Mouse (Mus musculus) adrenal gland, adult (tissue): Measurements from ENCODE around the gene Tmem63b.

Experiments used
- DNase-seq, 2 experiments: peaks; one replicate each; pipeline ENCODE4 v3.0.0; 2022 to 2023; ENCODE audit warnings: low spot score in 1 of 2; ENCODE audit not compliant: inconsistent age in 2 of 2

Tmem63b gene

GRCm38 (mm10) chr17:45680391-45680980, 6.2 kb downstream of the Tmem63b start:
- DNase-seq: peak; percentile 49 to 74

- DNase-seq: peak; percentile 53 to 84
These were observed 8.6 kb downstream of the Tmem63b start for GRCm38 (mm10) chr17:45678106-45678505.

DNA sequence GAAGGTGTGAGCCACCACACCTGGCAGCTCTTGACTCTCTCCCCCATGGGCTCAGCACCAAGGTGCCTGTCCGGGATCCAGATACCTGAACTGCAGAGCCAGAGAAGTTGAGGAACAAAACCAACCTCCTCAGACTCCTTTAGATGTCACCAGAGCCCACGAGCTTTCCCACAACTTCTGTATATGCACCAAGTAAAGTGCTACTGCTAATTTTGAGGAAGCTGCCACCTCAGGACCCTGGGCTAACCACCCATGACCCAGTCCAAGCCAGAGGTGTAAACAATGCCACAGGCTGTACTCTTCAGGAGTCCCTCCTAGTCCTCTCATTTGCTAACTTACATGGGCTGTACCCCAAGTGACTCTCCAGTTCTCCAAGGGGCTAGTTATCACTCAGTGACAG, 14.1 kb downstream of the Tmem63b start:
- DNase-seq: no peak

- no peak for DNase-seq
These were observed 14.9 kb downstream of the Tmem63b start for GRCm38 (mm10) chr17:45671821-45672220.

DNA sequence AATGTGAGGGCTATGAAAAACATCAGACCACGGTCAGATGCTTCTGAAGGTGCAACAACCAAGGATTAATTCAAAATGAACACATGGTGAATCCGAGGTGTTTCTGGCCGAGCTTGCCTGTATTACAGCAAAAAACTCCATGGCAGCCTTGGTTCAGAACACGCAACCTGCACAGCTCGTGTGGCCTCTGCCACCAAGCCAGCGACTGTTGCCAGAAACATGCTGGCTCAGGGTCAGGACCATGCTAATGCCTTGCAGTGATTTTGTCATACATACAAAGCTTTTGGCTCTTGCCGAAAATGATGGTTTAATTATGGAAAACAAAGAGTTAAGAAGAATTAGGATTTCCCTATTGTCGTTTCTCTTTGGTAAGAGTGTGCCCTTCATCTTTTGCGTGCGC, 18.7 kb downstream of the Tmem63b start:
- no peak for DNase-seq

GRCm38 (mm10) chr17:45667481-45667880, 19.2 kb downstream of the Tmem63b start:
- no peak for DNase-seq

DNA sequence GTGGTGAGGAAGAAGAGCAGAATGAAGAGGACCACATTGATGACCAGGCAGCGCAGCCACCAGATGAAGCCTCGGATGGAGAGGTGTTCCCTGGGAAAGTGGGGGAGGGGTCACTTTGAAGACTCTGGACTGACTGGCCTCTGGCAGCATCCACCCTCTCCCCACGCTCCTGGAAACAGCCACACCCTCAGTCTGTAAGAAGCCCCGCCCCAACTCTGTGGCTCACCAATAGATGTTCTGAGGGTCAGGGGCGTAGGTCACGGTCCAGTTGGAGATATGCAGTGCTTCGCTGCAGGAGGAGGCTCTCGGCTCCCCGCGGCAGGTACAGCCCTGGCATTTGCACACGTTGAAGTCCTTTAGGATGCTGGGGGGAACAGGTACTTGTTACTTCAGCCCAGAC, 20.6 kb downstream of the Tmem63b start:
- DNase-seq: no peak

DNA sequence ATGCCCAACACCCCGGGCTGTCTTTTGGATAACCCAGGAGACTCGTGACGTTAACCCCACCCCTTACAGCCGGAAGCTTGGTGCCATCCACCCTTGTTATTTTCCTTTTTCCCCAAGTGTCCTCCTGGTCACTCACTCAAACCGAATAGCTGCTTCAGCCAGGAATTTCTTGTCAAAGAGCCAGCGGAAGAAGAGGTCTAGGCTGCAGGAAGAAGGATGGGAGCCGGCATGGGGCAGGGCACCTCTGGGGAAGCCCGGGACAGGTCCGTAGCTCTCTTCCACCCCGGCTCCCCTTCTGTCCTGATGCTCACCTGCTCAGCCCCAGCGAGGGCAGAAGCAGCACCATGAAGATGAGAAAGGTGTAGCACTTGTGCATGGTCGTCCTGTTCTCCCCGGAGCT, 22.1 kb downstream of the Tmem63b start:
- peak in 1 of 2 experiments; percentile 27 for DNase-seq

DNA sequence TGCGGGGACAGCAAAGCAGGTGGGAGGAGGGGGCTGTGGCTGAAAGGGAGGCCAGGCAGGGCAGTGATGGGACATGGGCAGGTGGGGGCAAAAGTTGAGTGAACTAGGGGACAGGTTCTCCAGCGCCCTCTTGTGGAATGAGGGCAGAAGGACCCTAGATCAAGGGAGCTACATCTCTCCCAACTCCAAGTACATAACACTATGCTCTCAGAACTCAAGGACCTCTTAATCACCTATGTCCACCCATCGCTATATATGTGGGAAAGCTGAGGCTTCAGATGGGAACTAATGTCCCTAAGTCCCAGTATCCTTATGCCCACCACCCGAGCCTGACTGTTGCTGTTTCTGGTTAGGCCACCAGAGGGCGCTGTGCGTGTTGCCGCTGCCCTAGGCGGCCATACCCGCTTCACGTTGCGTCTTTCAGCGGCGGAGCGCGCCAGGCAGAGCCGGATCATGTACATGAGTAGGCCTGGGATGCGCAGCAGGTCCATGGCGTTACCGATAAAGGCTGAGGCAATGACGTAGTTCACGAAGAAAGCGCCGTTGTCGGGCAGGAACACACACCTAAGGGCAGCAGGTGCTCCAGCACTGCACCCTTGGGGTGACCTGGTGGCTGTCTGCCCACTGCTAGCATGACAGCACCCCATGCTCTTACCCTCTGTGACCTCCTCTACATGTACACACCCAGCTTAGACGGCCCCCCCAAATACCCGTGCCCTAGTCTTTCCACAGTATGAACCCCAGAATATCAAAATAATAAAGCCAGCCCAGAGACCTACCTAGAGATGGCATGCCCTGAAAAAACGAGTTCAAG, 23.4 kb downstream of the Tmem63b start:
- DNase-seq: peak; percentile 79 to 92

DNA sequence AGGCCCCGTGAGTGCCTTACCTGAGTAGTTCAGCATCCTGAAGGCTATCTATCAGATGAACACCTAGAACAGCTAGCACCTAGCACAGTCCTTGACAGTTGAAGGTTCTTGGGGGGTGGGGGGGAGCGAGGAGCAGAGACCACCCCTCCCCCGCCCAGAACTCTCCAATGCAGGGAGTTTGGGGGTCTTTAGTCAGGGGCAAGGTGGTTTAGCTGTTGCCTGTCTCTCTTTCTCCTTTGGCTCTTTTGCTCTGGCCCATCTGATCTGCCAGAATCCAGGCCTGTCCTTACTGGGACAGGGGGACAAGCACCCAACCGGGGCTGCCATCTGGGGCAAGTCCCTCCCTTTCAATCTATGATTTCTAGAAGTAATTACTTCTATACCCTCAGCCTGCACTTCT, 27.5 kb downstream of the Tmem63b start, which contains the start of gene Capn11:
Gene Capn11, minus strand, starts transcription at position 101 of the 400 bp plus-strand sequence.
- no peak for DNase-seq

DNA sequence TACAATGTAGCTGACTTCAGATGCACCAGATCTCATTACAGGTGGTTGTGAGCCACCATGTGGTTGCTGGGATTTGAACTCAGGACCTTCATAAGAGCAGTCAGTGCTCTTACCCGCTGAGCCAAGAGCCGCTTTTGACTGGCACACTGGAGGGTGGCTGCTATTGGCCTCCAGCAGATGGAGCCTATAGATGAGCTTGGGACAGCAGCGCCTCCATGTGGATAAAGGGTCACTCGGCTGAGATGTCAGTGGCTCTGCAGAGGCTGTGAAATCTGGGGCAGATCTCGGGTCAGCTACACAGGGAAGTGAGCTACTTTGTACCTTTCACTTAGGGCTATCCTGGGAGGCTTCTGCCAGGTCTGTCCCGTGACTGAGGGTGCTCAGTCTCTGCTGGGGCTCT, 30.9 kb downstream of the Tmem63b start:
- peak in 1 of 2 experiments; percentile 51 for DNase-seq

- no peak for DNase-seq
These were observed 33.5 kb downstream of the Tmem63b start for GRCm38 (mm10) chr17:45653233-45653632.

GRCm38 (mm10) chr17:45644185-45644584, 42.5 kb downstream of the Tmem63b start:
- DNase-seq: no peak

DNA sequence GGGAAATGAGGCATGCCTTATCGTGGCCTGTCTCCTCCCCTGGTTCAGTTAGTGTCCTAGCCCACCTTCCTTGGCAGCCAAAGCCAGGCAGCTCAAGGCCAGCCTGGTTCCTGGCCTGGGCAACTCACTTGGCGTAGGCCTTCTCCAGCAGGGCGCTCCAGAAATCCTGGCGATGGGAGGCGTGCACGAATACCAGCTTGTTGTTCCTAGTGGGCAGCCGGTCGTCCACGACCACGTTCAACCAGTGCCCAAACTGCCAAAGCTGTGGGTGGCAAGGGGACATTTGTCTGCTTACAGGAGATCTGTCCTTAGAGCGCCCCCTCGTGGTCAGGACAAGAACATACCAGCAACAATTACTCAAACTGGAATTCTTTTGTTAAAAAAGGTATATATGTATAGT, 44.0 kb downstream of the Tmem63b start:
- DNase-seq: peak; percentile 70 to 90

DNA sequence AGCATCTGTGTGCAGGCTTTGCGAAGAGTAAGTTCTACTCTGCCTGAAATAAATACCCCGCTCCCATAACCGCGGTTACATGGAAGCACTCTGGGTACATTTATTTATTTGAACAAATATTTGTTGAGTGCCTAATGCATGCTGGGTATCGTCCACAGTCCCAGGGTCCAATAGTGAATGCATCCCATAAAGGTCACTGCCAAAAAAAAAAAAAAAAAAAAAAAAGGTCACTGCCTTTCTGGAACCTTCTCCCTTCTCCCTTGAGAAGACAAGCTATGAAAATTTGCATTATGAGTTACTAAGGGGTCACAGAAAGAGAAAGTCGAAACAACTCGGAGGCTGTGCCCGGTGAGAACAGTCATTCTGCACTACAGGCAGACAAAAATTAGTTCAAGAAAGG, 44.7 kb downstream of the Tmem63b start:
- DNase-seq: no peak

- DNase-seq: no peak
These were observed 48.0 kb downstream of the Tmem63b start for GRCm38 (mm10) chr17:45638596-45639295.

DNA sequence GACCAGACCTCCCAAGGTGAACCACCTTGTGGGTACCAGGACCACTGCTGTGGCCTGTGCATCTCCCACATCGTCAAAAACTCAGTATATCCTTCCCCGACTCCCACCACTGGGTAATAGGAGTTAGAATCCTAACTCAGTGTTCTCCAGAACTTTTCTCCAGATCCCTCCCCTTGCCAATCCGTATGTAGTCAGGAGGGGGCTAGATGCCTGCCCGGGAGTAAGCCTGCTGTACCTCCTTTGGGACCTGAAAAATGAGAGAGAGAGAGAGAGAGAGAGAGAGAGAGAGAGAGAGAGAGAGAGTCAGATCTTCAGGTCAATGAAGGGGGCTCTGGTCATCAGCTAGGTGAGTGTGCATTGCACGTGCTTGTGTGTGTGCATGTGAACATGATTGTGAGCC, 52.7 kb downstream of the Tmem63b start:
- DNase-seq: no peak

DNA sequence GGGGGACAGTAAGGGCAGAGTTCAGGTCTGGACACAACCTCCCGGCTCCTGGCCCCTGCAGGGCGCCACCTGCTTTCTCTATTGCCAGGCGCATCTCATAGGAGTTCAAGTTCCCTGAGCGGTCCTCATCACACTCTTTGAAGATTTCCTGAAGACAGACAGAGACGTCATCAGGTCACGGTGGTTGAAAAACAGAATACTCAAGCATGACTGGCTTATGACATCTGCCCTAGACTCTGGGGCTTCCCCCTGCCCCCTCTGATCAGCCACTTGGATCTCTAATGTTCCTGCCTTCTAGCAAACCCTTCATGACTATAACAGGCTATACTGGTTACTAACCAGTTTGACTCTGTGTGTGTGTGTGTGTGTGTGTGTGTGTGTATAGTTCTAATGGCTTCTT, 54.8 kb downstream of the Tmem63b start:
- DNase-seq: no peak

- DNase-seq: no peak
These were observed 55.7 kb downstream of the Tmem63b start for GRCm38 (mm10) chr17:45630992-45631391.

DNA sequence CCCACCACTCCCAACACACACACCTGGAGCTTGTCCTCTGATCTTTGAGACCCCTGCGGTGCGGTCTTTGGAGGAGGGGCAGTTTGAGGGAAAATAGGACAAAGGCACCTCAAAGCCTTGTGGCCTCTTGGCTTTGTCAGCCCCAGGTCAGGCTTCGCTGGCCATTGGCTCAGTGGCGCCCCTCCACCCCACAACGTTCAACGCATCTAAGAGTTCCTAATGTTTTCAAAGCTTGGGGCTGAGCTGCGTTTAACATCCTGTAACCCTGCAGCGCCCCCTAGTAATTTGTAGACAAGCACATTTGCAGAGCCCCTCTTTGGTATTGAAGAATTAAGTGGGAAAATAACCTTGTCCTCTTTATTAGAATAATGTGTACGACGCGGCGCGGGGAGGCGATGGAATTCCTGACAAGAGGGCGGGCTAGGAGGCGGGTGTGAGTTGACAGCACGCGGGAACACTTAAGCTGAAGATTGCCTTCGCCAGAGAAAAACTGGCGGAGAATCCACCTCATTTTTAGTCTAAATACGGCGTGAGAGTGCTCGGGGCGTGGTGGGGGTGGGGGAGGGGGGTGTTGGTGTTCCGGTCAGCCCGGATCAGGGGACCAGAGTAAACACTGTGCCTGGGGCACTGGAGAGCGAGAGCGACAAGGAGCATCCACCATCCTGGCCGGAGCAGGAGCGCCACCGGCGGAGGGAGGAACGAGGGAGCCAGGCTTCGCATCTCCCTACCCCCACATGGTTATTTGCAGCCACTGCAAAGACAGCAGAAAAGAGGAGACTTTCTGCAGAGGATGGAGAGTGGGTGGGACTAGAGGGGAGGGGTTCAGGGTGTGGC, 56.6 kb downstream of the Tmem63b start:
- peak; percentile 71 to 86 for DNase-seq
